Mouse (Mus musculus): ENCODE data around the gene Gnat1. TPM values are rescaled to one million over a fixed set of nuclear protein-coding genes. Genes with fewer than 3 reads are reported as not detected.

Gene Gnat1
- total RNA-seq (2021): not detected

- no peak for DNase-seq
Measured at GRCm38 (mm10) chr9:107679501-107679900, at the start of gene Gnat1. TSS of gene Gnat1 (minus strand) at chr9:107679712.

GRCm38 (mm10) chr9:107728919-107729670, 49.6 kb upstream of the Gnat1 start:
- no peak for DNase-seq

- DNase-seq: no peak
Measured at GRCm38 (mm10) chr9:107727041-107727440, 47.5 kb upstream of the Gnat1 start.

GRCm38 (mm10) chr9:107724796-107725195, 45.3 kb upstream of the Gnat1 start:
- DNase-seq: no peak

- peak; percentile 68 for DNase-seq
Measured at GRCm38 (mm10) chr9:107723794-107724531, 44.5 kb upstream of the Gnat1 start.

GRCm38 (mm10) chr9:107723292-107723691, 43.8 kb upstream of the Gnat1 start:
- DNase-seq: no peak

GRCm38 (mm10) chr9:107718781-107719540, 39.4 kb upstream of the Gnat1 start:
- no peak for DNase-seq

GRCm38 (mm10) chr9:107716951-107717350, 37.4 kb upstream of the Gnat1 start:
- peak; percentile 52 for DNase-seq

- DNase-seq: no peak
Measured at GRCm38 (mm10) chr9:107715632-107716031, 36.1 kb upstream of the Gnat1 start.

- DNase-seq: peak; percentile 69
Measured at GRCm38 (mm10) chr9:107714221-107714952, 34.9 kb upstream of the Gnat1 start.

GRCm38 (mm10) chr9:107709697-107710483, 30.4 kb upstream of the Gnat1 start, which contains the start of gene Sema3f:
TSS of gene Sema3f (minus strand) at chr9:107710475.
- peak; percentile 83 for DNase-seq

GRCm38 (mm10) chr9:107709096-107709696, 29.7 kb upstream of the Gnat1 start:
- DNase-seq: peak; percentile 23

- DNase-seq: no peak
Measured at GRCm38 (mm10) chr9:107708439-107709095, 29.1 kb upstream of the Gnat1 start.

GRCm38 (mm10) chr9:107707701-107708438, 28.4 kb upstream of the Gnat1 start:
- DNase-seq: peak; percentile 21

- DNase-seq: peak; percentile 17
Measured at GRCm38 (mm10) chr9:107706781-107707211, 27.3 kb upstream of the Gnat1 start.

GRCm38 (mm10) chr9:107703337-107704122, 24.0 kb upstream of the Gnat1 start:
- DNase-seq: peak; percentile 56

GRCm38 (mm10) chr9:107702606-107703185, 23.2 kb upstream of the Gnat1 start:
- no peak for DNase-seq

GRCm38 (mm10) chr9:107701594-107701993, 22.1 kb upstream of the Gnat1 start:
- DNase-seq: peak; percentile 89
